Mouse (Mus musculus) heart, adult 8-10 months (tissue): ENCODE results near the gene Pknox2. TPM values are rescaled to one million over a fixed set of nuclear protein-coding genes. Genes with fewer than 3 reads are reported as not detected.

Experiments used
- DNase-seq: peaks from one replicate; pipeline ENCODE4 v3.0.0; 2022; ENCODE audit warnings: low spot score
- total RNA-seq, 4 experiments: library from RNA; stranded (reverse); gene quantifications; 2 replicates each; pipeline ENCODE4 v1.2.4; 2022

Gene Pknox2
- total RNA-seq, 4 experiments from 2014 or later = 8.3 to 10.0 (median 9.8) TPM

DNA sequence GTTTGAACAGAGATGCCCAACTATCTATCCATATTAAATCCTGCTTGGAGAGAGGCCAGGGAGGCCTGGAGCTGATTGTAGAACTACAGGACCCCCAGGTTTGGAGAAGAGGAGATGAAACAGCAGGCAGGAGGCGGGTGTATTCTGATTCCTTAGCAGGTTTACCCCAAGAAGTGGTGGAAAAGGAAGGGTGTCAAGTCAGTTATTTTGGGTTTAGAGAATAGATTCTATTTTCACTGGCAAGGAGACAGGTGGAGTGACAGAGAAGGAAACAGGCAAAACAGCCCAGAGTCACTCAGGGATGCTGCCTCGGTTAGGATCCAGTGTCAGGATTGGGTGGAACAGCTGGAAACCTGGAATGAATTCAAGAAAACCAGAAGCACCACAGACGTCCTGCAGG lies 263.6 kb downstream of the Pknox2 start:
- DNase-seq = no peak

- no peak for DNase-seq
These were observed 265.0 kb downstream of the Pknox2 start for GRCm38 (mm10) chr9:36882034-36882745.

DNA sequence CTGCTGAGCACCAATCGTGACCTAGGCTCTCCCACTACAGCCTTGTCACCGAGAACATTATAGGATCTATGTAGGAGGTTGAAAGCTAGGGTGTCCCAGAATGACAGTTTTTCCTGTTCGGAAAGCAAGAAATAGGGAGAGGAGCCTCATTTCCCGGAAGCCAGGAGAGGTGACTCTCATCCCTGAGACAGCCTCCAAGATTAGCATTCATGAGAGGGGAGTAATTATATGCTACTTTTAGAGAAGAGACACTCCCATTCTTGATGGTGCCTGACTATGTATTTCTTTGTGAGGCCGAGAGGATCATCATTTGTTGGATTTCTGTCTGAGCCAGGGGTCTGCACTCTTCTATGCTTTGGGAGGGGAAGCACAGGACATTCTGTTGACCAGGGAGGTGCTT lies 265.6 kb downstream of the Pknox2 start:
- DNase-seq = no peak

DNA sequence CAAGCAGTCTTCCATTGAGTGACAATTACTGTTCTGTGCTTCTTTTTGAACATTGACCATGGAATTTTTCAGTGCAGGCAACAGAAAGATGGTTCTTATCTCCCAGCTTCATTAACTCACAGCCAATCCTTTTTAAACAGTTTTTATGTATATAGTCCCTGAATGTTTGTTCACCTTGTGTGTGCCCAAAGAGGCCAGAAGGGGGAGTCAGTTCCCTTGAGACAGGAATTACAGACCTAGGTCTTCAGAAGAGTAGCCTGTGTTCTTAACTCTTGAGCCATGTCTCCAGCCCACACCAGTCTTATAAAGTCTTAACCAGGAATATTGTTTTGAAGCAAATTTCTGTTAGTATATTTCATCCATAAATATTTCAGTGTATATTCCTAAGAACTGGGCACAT lies 270.4 kb downstream of the Pknox2 start:
- DNase-seq = no peak

DNA sequence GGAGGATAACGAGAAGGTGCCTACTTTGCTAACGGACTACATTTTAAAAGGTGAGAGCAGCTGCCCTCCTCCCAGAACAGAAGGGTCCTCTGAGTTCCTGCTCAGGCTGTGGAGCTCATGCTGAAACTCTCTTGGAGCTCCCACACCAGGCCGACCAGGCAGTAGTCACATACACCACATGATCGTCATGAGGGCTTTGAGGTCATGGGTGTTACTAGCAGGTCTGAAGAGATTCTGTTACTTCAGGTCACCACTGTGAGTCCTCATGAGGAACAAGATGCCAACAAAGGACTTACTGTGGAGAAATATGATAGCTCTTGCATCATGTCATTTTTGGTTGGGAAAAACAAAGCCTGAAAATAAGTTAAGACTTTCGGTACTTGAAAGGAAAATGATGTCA lies 270.9 kb downstream of the Pknox2 start:
- no peak for DNase-seq

DNA sequence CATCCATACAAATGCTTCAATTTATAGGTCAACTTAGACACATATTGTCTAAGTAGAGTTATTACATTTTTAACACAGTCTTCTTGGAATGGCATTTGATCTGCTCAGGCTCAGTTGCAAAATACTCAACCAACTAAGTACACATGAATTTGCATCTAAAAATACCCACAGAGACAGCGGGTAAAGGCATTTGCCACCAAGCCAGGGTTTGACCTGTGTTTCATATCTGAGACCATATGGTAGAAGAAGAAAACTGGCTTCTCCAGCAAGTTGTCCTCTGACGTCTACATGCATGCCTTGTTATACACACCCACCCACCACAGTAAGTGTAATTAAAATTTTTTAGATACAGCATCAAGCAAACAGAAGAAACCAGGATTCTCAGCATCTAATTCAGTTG lies 273.4 kb downstream of the Pknox2 start:
- no peak for DNase-seq

GRCm38 (mm10) chr9:36870263-36870662 lies 276.9 kb downstream of the Pknox2 start:
- DNase-seq = no peak

DNA sequence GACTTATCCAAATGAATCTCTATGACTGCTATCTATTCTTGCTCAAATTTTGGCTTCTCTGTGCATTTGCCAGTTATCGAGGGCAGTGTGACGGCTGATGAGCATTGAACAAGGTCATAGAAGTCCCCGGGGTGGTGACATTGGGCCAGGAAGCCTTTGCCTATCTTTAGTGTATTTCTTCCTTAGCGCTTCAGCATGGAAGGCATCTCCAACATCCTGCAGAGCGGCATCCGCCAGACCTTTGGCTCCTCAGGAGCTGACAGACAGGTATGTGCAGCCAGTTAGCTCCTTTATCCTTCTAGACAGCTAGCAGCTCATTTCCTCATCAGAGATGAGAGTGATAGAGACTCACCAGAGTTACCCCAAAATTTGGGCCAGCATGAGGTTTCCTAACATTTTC lies 278.5 kb downstream of the Pknox2 start:
- no peak for DNase-seq

DNA sequence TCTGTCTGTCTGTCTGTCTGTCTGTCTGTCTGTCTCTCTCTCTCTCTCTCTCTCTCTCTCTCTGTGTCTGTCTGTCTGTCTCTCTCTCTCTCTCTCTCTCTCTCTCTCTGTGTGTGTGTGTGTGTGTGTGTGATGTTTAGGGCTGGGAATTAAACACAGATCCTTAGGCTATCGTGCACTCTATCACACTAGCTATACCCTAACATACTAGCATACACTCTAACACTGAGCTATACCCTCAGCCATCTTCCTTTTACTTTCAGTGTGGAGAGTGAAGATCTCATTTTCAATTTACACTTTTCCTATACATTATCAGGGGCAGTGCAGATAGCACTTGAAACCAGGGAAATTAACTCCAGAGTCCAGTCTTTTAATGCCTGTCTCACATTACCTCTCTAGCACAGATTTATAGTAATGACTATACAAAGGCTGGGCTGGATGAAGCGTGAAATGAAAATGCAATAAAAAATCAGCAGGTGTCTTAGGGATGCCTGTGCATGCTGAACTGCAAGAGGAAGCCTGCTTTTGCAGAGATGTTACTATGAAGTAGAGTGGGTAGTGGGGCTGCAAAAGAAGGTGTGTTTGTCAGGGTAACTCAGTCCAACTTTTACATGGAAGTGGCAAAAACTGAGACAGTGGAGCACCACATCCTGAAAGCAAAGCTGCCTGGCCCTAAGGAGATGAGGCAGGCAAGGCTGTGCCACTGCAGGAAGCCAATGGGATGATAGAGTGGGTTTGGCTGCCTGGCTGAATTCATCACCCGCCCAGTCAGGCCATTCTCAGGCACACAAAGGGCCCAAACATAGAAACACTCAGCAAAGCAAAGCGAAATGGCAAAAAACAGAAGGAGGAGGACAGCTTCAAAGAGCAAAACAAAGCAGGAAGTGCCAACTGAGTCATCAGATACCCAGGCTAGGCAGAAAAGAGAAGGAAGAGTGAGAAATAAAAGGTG lies 282.1 kb downstream of the Pknox2 start:
- no peak for DNase-seq

DNA sequence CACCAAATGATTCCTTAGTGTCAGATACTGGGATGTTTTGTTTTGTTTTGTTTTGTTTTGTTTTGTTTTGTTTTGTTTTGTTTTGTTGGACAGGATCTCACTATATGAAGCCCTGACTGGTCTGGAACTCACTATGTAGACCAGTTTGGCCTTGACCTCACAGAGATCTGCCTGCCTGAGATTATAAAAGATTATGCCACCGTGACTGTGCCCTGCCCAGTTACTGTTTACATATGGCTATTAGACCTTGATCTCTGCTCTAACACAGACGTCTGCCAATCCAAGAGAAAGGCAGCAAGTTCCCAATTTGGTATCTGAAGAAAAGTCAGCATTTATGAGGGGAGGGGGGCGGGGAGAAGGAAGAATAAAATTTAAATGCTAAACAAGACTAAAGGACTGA lies 283.5 kb downstream of the Pknox2 start:
- DNase-seq = no peak

GRCm38 (mm10) chr9:36862576-36862975 lies 284.6 kb downstream of the Pknox2 start:
- DNase-seq = no peak

- no peak for DNase-seq
These were observed 288.5 kb downstream of the Pknox2 start for GRCm38 (mm10) chr9:36858677-36859076.

DNA sequence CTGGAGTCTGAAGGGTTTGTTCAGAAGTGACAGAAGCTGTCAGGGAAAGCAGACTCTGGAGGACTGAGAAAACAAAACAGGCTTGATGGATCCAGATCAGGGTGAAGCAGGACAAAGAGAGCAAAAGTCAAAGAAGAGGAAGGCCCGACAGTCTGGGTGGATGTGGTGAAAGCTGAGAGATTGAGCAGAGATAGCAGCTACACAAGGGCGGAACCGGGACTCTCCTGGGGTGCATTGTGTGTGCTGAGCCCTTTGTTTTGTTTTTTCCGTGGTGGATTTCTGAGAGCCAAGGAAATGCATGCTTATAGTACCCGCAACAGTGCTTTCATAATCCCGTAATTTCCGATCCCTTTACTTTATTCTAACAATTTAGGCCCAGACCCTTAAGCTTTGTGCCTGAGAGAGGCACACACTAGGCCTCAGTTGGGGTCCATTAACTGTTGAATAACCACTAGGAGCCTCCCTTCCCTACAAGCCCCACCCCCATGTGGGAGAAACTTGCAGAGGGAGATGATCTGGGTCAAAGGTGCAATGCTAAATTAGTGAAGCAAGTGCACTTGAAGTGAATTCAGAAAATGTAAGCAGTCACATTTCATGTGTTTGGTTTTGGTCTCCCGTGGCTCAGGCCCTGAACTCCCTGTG lies 289.6 kb downstream of the Pknox2 start:
- no peak for DNase-seq

DNA sequence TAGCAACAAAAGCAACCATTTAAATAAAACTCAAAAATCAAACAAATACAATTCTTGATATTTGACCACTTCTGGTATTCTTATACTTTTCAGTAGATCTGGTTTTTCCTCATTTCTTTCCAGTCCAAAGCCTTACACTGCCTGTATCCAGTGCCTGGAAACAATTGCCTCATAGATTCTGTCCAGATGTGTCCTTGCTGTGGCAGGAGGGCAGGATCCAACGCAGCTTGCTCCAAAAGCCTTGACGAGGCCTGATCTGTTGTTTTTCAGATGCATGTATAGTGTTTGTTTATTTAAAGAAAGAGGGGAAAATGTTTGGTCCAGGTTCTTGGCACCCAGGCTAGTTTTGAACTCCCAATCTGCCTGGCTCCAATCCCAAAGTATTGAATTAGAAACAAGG lies 290.9 kb downstream of the Pknox2 start:
- no peak for DNase-seq

- DNase-seq = no peak
These were observed 295.0 kb downstream of the Pknox2 start for GRCm38 (mm10) chr9:36852175-36852574.

GRCm38 (mm10) chr9:36850091-36850490 lies 297.1 kb downstream of the Pknox2 start:
- no peak for DNase-seq

GRCm38 (mm10) chr9:36848661-36849060 lies 298.5 kb downstream of the Pknox2 start:
- no peak for DNase-seq

- DNase-seq = no peak
These were observed 300.9 kb downstream of the Pknox2 start for GRCm38 (mm10) chr9:36846346-36846745.
